Mouse (Mus musculus) left cerebral cortex, adult 2 months (tissue): ENCODE data around the gene Tmsb4x. TPM values are rescaled to one million over a fixed set of nuclear protein-coding genes. Genes with fewer than 3 reads are reported as not detected.
A peak's percentile ranks its signal among the peaks of the same experiment; 100 is the strongest.

Experiments
- DNase-seq, 2 experiments: peaks; one replicate each; pipeline ENCODE4 v3.0.0; 2021 to 2022; ENCODE audit warnings: low spot score in 2 of 2, mixed read lengths in 1 of 2; ENCODE audit errors: extremely low spot score in 1 of 2
- H3K27ac ChIP-seq: fragments of 200-600 bp; 2 replicates; pipeline ENCODE4 v1.8.1; 2022
- H3K4me3 ChIP-seq: fragments of 200-600 bp; 2 replicates; pipeline ENCODE4 v1.8.1; 2022
- CTCF ChIP-seq: fragments of 200-600 bp; IDR thresholded peaks from 2 replicates; pipeline ENCODE4 v1.8.1; 2022; ENCODE audit warnings: antibody characterized with exemption, mild to moderate bottlenecking, moderate library complexity
- intact Hi-C: fragments of 180-260 bp; cut with DNase I; formaldehyde crosslinking; loops from one replicate; pipeline ENCODE4 v1.15.1; 2025
- total RNA-seq, 2 experiments: library from RNA; stranded (reverse); gene quantifications; 2 replicates each; pipeline ENCODE4 v1.2.3; 2021

The Tmsb4x gene
- total RNA-seq, 2 experiments from 2014 or later = 851 to 933 TPM

- no peak overlapping the region for H3K27ac ChIP-seq
- intact Hi-C loops = no loop called here
These were observed 29.0 kb downstream of the Tmsb4x start for GRCm38 (mm10) chrX:167179961-167180642.

GRCm38 (mm10) chrX:167179549-167179948, 29.6 kb downstream of the Tmsb4x start:
- no peak overlapping the region for H3K4me3 ChIP-seq
- no peak overlapping the region for H3K27ac ChIP-seq
- DNase-seq = no peak
- TF ChIP-seq CTCF = no peak
- intact Hi-C loops = no loop called here

More at GRCm38 (mm10) chrX:167179961-167180642, 29.0 kb downstream of the Tmsb4x start:
- H3K4me3 ChIP-seq = no peak overlapping the region
- TF ChIP-seq CTCF = no peak
- DNase-seq = no peak

- intact Hi-C loops = no loop called here
These were observed 33.8 kb downstream of the Tmsb4x start for GRCm38 (mm10) chrX:167175319-167175718.

DNA sequence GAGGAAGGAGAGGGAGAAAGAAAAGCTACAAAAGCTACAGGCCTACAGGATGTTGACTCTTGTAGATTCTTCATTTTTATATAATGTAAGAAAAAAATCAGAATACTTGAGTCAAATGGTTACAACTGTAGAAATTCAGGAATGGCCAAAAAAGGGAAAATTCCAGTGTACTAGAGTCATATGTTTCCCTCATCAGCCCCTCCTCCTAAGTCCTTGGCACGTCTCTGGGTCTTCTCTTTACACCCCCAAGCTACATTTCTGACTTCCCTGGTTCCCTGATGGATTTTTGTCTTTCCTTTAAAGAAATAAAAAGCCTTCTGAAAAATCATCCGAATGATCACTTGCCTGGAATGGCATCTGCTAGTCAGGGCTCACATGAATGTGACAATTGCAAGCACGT, 34.8 kb downstream of the Tmsb4x start:
- no peak for TF ChIP-seq CTCF
- intact Hi-C loops = loop anchor here (5.0 kb wide), 1 partner anchor 33 kb away; the partner anchor contains the start of gene Tmsb4x
- no peak overlapping the region for H3K4me3 ChIP-seq
- DNase-seq = no peak
- no peak overlapping the region for H3K27ac ChIP-seq

More at GRCm38 (mm10) chrX:167175319-167175718, 33.8 kb downstream of the Tmsb4x start:
- no peak overlapping the region for H3K4me3 ChIP-seq
- H3K27ac ChIP-seq = no peak overlapping the region
- no peak for TF ChIP-seq CTCF
- DNase-seq = no peak

DNA sequence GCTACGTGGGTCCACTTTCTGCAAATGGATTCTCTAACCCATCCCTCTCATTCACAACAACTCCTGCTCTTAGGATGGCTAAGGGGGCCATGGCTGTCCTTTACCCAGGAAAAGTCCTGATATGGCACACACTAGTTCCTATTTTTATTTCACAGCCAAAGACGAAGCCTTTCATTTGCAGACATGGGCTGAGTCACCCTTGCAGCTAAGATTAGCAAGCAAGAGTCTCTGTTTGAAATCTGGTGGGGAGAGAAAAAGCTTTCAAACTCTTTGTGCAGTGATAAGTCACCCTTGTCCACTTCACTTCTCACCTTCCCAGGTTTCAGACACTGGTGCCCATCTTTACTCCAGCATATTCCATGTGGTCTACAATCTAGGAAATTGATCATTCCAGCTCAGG, 36.9 kb downstream of the Tmsb4x start:
- Histone ChIP-seq H3K4me3 (no peak overlapping the region), H3K27ac (peak overlapping the region; percentile 71)
- TF ChIP-seq CTCF = no peak
- no peak for DNase-seq
- intact Hi-C loops = loop anchor here (5.0 kb wide), 1 partner anchor 35 kb away; the partner anchor contains the start of gene Tmsb4x

- Histone ChIP-seq H3K4me3 (no peak overlapping the region), H3K27ac (no peak overlapping the region)
- no peak for DNase-seq
- intact Hi-C loops = loop anchor here (5.0 kb wide), 1 partner anchor 36 kb away; the partner anchor contains the start of gene Tmsb4x
- TF ChIP-seq CTCF = no peak
These were observed 37.8 kb downstream of the Tmsb4x start for GRCm38 (mm10) chrX:167171281-167171680.

- intact Hi-C loops = no loop called here
- no peak for TF ChIP-seq CTCF
- Histone ChIP-seq H3K4me3 (no peak overlapping the region), H3K27ac (peak overlapping the region; percentile 24; the same call in 1 of the 2 replicates)
- no peak for DNase-seq
These were observed 41.8 kb downstream of the Tmsb4x start for GRCm38 (mm10) chrX:167167282-167167681.

GRCm38 (mm10) chrX:167166051-167166450, 43.1 kb downstream of the Tmsb4x start:
- intact Hi-C loops = no loop called here
- no peak for TF ChIP-seq CTCF
- no peak overlapping the region for H3K4me3 ChIP-seq
- H3K27ac ChIP-seq = no peak overlapping the region
- no peak for DNase-seq

DNA sequence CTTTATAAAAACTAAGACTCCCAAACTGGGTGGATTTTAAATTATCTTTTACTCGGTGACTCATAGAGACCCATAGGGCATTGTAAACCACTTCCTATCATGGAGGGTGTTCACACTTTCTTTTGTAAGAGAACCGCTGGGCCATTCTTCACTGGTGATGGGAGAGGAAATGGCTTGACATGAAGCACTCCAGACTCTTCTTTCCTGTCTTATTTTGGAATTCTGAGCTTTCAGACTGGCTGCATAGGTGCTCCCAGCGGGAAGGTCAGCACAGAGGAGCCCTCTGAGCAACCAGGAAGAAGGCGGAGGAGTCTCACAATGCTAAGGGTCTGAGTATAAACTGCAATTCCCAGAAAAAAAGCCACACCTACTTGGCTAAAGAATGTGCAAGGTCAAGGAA, 51.4 kb downstream of the Tmsb4x start:
- intact Hi-C loops = no loop called here
- no peak for DNase-seq
- H3K4me3 ChIP-seq = no peak overlapping the region
- no peak overlapping the region for H3K27ac ChIP-seq
- no peak for TF ChIP-seq CTCF

Other genes starting within 250 kb of the Tmsb4x start
- under 1 TPM; 0.14 to 0.16 TPM for gene Tlr8, start 55.0 kb upstream of the Tmsb4x start, total RNA-seq
- 1 to 10 TPM; 2.8 to 4.0 TPM for gene Tlr7, start 121.2 kb upstream of the Tmsb4x start, total RNA-seq
- gene Prps2, start 173.4 kb upstream of the Tmsb4x start, total RNA-seq = 10 to 100 TPM; 23.3 to 28.9 TPM